Mouse (Mus musculus) mouse trophoblast stem cell (cell line): ENCODE data around the gene Tspoap1.

ENCODE experiments used
- in situ Hi-C, 2 experiments: fragments of 300-500 bp; cut with MseI, MboI; formaldehyde crosslinking; loops; 2 replicates in 1 of 2; 3 replicates in 1 of 2; pipeline ENCODE4 v1.15.1; 2025

Gene Tspoap1

DNA sequence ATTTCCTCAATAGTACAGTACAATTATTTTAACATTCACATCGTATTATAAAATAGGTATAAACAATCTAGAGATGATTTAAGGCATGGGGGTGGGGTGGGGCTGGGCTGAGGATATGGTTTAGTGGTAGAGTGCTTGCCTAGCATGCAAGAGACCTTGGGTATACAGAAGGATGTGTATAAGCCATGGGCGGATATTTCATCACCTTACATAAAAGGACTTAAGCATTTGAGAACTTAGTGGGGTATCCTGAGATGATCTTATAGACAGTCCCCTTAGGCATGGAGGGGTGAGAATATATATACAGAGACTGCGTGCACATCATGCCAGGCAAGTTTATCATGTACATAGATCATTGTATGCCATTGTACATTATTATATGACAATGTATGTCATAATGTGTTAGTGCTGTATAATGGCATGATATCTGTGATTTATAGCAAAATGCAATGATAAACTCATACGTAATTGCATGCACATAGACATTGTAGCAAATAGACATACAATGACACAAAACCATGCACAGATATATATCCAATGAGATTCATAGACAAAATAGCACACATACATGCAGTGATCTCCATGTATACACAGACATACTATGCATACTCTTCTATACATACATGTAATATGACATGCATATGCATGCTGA, 1.3 kb upstream of the Tspoap1 start:
- in situ Hi-C loops: no loop called here

- in situ Hi-C loops: no loop called here
These were observed 734 bp upstream of the Tspoap1 start for GRCm38 (mm10) chr11:87759609-87760005.

DNA sequence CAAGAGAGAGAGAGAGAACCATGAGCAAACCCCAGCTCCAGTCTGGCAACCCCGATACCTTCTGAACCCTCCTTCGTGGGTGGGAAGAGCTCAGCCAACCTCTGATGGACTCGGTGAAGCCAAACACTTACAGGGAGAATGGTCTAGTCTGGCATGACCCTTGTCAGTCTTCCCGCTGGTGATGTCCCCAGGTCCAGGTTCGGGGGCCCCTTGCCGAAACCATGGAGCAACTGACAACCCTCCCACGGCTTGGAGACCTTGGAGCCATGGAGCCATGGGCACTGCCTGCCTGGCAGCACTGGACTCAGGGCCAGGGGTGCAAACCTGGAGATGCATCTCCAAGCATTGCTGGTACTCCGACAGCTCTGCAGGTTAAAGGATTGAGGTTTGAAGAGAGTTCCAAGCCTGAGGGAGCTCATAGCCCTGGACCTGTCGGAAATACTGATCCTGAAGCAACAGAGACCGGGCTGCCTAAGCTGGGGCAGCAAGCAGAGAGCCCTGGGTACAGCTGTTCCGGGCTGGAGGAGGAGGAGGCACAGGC, 910 bp downstream of the Tspoap1 start:
- in situ Hi-C loops: no loop called here

GRCm38 (mm10) chr11:87761806-87762701, 1.7 kb downstream of the Tspoap1 start:
- in situ Hi-C loops: no loop called here

DNA sequence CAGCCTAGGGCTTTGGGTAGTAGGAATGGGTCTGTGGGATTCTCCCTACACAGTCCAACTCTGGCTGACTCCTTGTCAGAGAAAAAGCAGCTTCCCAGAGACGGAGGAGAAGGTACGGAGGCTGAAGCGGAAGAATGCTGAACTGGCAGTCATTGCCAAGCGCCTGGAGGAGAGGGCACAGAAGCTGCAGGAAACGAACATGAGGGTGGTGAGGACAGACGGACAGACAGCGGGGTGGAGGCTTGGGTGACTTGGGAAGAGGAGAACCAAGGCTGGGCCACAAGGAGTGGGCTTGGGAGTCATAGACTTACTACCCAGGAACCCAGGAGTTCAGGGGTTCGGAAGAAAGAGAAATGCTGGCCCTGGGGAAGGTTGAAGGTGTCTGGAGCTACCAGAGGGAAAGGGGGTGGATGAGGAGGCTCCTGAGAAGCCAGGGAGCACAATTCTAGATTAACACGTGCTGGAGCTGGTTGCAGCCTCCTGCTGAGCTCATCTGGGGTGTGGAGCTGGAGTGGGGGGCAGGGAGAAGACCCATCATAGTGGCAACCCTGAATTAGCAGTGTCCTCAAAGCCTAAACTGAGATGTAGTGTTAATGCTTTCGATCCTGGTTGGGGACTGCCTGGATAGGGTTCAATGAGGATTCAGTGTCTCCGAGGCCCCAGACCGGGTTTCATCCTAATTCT, 2.5 kb downstream of the Tspoap1 start:
- in situ Hi-C loops: no loop called here

GRCm38 (mm10) chr11:87763511-87763987, 3.2 kb downstream of the Tspoap1 start:
- in situ Hi-C loops: no loop called here

GRCm38 (mm10) chr11:87763988-87764876, 3.9 kb downstream of the Tspoap1 start:
- in situ Hi-C loops: no loop called here

- in situ Hi-C loops: no loop called here
These were observed 8.4 kb downstream of the Tspoap1 start for GRCm38 (mm10) chr11:87768745-87769144.

DNA sequence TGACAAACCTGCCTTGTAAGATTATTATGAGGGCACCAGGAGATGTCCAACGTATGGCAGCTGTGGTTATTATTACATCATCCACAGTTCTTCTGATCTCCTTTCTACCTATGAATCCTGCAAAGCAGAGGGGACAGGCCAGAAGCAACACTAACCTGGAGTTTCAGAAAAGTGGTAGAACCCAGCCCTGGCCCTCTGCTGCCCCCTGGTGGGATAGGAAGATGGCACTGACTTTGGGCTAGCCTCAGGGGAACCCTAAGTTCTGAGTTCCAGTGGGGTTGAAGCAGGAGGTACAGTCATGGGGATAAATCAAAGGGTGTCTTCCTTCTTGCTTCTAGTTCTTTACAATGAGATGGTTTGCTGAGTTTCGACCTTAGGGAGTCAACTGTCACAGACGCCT, 10.6 kb downstream of the Tspoap1 start:
- in situ Hi-C loops: no loop called here

DNA sequence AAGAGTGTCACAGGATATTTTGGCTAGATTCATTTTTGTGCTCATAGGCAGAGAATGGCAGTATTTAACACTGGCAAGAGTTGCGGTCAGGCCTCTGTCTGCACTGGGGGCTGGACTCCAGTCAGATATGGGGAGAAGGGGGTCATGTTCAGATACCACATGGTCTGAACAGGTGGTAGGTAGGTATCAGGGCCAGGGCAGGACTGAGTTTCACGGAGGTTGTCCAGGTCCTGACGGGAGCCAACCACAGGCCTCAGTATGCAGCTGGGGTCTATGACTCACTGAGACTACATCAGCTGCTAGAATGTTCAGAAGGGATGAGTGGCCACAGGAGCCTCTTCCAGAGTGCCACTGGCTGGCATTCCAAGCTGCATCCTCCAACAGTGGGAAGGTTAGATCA, 12.0 kb downstream of the Tspoap1 start:
- in situ Hi-C loops: no loop called here

- in situ Hi-C loops: no loop called here
These were observed 17.9 kb downstream of the Tspoap1 start for GRCm38 (mm10) chr11:87778100-87778765.

GRCm38 (mm10) chr11:87778915-87779314, 18.6 kb downstream of the Tspoap1 start:
- in situ Hi-C loops: no loop called here

DNA sequence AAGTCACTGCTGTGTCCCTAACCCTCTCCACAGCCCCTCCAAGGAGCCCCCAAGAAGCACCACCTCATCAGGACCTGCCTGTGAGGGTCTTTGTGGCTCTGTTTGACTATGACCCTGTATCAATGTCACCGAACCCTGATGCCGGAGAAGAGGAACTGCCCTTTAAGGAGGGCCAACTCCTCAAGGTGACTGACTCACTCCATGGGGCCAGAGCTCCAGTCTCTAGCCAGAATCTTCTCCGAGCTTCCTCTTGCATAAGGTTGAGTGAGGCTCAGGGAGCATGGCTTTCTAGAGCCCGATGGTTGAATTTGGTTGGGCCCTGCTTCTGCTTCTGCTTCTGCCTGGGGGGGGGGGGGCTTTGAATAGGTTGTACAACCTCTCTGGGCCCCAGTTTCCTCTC, 19.1 kb downstream of the Tspoap1 start:
- in situ Hi-C loops: no loop called here

- in situ Hi-C loops: no loop called here
These were observed 19.8 kb downstream of the Tspoap1 start for GRCm38 (mm10) chr11:87780130-87780529.

DNA sequence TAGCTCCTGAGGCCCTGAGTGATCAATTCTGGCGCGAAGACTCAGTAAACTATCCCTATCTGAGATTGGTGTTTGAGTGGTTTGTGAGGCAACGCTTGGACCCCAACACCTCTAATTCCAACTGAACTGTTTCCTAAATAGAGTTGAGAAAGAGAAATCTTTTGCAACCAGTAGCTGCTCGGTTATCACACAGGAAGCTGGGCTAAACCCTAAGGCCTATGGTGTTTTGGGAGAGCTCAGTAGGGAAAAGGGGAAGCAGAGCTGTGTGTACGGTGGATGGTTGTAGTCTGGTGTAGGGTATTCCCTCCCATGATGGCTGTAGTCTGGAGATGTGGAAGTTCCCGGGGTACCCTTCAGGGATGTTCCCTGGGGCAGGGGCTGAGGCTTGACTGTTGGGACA, 29.7 kb downstream of the Tspoap1 start:
- in situ Hi-C loops: no loop called here

- in situ Hi-C loops: no loop called here
These were observed 33.1 kb downstream of the Tspoap1 start, which contains the start of gene Mpo for GRCm38 (mm10) chr11:87793460-87793859. Gene Mpo, plus strand, starts transcription at chr11:87793581.

GRCm38 (mm10) chr11:87801711-87802275, 41.5 kb downstream of the Tspoap1 start:
- in situ Hi-C loops: no loop called here

DNA sequence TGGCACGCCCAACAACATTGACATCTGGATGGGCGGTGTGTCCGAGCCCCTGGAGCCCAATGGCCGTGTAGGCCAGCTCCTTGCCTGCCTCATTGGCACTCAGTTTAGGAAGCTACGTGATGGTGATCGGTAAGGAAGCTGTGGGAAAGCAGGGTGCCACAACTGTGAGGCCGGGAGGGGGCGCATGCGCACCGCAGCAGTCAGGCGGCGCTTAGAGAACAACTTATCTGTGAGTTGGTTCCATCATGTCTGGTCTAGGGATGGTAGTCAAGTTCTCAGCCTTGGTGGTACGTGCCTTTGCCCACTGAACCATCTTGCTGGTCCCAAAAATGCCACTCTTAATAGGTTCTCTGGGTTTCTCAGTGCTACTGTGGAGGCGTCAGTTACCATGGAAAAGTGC, 42.3 kb downstream of the Tspoap1 start:
- in situ Hi-C loops: no loop called here

DNA sequence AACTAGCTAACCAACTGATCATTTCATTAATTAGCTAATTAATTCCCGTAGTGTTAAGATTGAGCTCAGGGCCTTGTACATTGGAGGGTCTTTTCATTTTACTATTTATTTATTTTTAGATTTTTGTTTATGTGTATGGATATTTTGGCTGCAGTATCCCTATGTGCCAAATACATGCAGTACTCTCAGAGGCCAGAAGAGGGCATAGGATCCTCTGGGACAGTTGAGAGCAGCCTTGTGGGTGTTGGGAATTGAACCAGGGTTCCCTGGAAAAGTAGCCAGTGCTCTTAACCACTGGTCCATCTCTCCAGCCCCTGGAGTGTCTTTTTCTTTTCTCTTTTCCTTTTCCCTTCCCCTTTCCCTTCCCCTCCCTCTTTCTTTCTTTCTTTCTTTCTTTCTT, 45.1 kb downstream of the Tspoap1 start:
- in situ Hi-C loops: no loop called here

- in situ Hi-C loops: no loop called here
These were observed 47.1 kb downstream of the Tspoap1 start for GRCm38 (mm10) chr11:87807433-87807832.
